Mouse (Mus musculus) C2C12 (cell line): Measurements from ENCODE around the gene Slc9b2. TPM values are rescaled to one million over a fixed set of nuclear protein-coding genes. Genes with fewer than 3 reads are reported as not detected.

Experiments used
- H3K27me3 ChIP-seq: one replicate; pipeline ENCODE4 v1.6.1; 2011; ENCODE audit not compliant: control insufficient read depth, insufficient read depth, insufficient read length
- H3K36me3 ChIP-seq: one replicate; pipeline ENCODE4 v1.6.1; 2011; ENCODE audit not compliant: control insufficient read depth, insufficient read depth
- H3K4me3 ChIP-seq: one replicate; pipeline ENCODE4 v1.5.1; 2011; ENCODE audit warnings: mild to moderate bottlenecking, control low read depth; ENCODE audit not compliant: poor library complexity, insufficient read depth, severe bottlenecking
- H3K79me2 ChIP-seq: one replicate; pipeline ENCODE4 v1.6.1; 2011; ENCODE audit not compliant: control insufficient read depth, insufficient read depth
- H3K79me3 ChIP-seq: one replicate; pipeline ENCODE4 v1.6.1; 2011; ENCODE audit warnings: low read depth, control low read depth
- H3ac ChIP-seq: one replicate; pipeline ENCODE3; 2011; ENCODE audit warnings: low read depth; ENCODE audit not compliant: control insufficient read depth, insufficient read length
- CEBPB ChIP-seq: IDR thresholded peaks from one replicate; pipeline ENCODE4 v1.6.1; 2011; ENCODE audit warnings: low read depth, mild to moderate bottlenecking, control low read depth, moderate library complexity
- CTCF ChIP-seq: IDR thresholded peaks from one replicate; pipeline ENCODE4 v1.5.1; 2011; ENCODE audit not compliant: control insufficient read depth, insufficient read depth, insufficient read length
- FOSL1 ChIP-seq: IDR thresholded peaks from one replicate; pipeline ENCODE4 v1.8.0; 2011; ENCODE audit warnings: mild to moderate bottlenecking, low read length; ENCODE audit not compliant: poor library complexity, insufficient read depth, severe bottlenecking
- MAX ChIP-seq: IDR thresholded peaks from one replicate; pipeline ENCODE4 v1.6.1; 2011; ENCODE audit warnings: mild to moderate bottlenecking, control low read depth
- MYOD1 ChIP-seq: IDR thresholded peaks from one replicate; pipeline ENCODE4 v1.6.1; 2011; ENCODE audit warnings: low read depth; ENCODE audit not compliant: control insufficient read depth, insufficient read length
- MYOG ChIP-seq: IDR thresholded peaks from one replicate; pipeline ENCODE4 v1.6.1; 2011; ENCODE audit not compliant: control insufficient read depth, insufficient read length; ENCODE audit errors: extremely low read depth
- USF1 ChIP-seq: IDR thresholded peaks from one replicate; pipeline ENCODE4 v1.6.1; 2011; ENCODE audit warnings: low read depth, mild to moderate bottlenecking, control low read depth, moderate library complexity
- polyA plus RNA-seq: library from polyadenylated mRNA; unstranded; fragments of >200 nt; fragmentation: generic; extraction: Trizol; gene quantifications from one replicate; pipeline ENCODE4 v1.2.1, GENCODE M21; 2012; ENCODE audit warnings: missing spikeins

Gene Slc9b2
- polyA plus RNA-seq, 1 experiment: 0.22 TPM

DNA sequence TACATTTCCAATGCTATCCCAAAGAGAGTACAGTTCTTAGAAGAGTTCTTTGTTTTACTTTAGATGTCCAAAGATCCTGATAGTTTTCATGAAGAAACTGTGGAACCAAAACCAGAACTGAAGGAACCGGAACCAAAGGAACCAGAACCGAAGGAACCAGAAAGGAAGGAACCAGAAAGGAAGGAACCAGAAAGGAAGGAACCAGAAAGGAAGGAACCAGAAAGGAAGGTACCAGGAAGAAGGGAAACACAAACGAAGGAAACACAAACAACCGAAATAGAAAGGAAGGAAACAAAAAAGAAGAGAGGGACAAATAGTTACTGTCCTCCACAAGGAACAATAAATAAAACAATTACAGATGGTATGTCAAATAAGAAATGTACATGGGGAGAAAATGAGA, 49.9 kb downstream of the Slc9b2 start:
- Histone ChIP-seq H3K4me3 (no peak overlapping the region), H3K36me3 (no peaks in the 10 kb centered on the region), H3K79me2 (no peaks in the 10 kb centered on the region), H3ac (no peak overlapping the region), H3K79me3 (no peaks in the 10 kb centered on the region), H3K27me3 (no peaks in the 10 kb centered on the region)
- TF ChIP-seq USF1 (no peak), CTCF (no peak), MAX (no peak), MYOG (no peak), FOSL1 (no peak), CEBPB (no peak), MYOD1 (no peak)

DNA sequence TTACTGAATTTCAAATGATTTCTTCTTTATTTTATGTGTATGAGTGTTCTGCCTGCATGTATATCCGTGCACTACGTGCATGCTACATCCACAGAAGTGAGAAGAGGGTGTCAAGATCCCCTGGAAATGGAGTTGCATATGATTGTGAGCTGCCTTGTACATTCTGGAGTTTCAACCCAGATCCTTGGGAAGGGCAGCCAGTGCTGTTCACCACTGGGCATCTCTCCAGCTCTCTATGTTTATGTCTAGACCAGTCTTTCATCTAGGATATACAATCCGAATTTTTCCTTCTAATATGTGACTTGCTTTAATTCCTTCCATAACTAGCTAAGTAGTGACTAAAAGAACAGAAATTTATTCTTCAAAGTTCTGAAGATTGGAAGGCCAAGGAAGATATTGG, 68.3 kb downstream of the Slc9b2 start:
- Histone ChIP-seq H3K36me3 (no peaks in the 10 kb centered on the region), H3ac (no peak overlapping the region), H3K4me3 (no peak overlapping the region), H3K27me3 (peaks cover 3% of the 10 kb centered on the region), H3K79me2 (no peaks in the 10 kb centered on the region), H3K79me3 (no peaks in the 10 kb centered on the region)
- TF ChIP-seq MAX (no peak), FOSL1 (no peak), CEBPB (no peak), CTCF (no peak), MYOD1 (no peak), MYOG (no peak), USF1 (no peak)

DNA sequence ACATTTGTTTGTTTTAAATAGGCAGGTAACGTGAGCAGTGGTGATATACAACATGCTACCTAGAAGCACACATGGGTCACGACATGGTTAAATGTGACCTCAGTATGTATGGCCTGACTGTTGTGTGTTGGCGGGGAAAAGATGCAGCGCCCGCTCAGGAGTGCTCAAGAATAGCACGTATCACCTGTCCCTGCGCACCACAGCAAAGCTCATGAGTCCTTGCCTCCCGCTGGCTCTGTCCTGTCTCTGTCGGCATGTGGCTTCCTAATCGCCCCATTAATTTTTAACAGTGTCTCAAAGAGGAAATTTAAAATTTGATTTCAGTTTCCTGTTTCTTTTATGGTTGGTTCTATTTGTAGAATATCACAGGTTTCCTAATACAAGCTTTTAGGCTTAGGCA, 69.9 kb downstream of the Slc9b2 start:
- peaks cover 3% of the 10 kb centered on the region for H3K27me3 ChIP-seq
- no peak for TF ChIP-seq MAX
- no peak for TF ChIP-seq FOSL1
- no peak for TF ChIP-seq CEBPB
- no peak for TF ChIP-seq MYOG
- no peak for TF ChIP-seq CTCF
- TF ChIP-seq MYOD1: no peak
- no peak for TF ChIP-seq USF1
- H3K4me3 ChIP-seq: no peak overlapping the region
- no peaks in the 10 kb centered on the region for H3K79me3 ChIP-seq
- H3K36me3 ChIP-seq: no peaks in the 10 kb centered on the region
- no peaks in the 10 kb centered on the region for H3K79me2 ChIP-seq
- no peak overlapping the region for H3ac ChIP-seq

DNA sequence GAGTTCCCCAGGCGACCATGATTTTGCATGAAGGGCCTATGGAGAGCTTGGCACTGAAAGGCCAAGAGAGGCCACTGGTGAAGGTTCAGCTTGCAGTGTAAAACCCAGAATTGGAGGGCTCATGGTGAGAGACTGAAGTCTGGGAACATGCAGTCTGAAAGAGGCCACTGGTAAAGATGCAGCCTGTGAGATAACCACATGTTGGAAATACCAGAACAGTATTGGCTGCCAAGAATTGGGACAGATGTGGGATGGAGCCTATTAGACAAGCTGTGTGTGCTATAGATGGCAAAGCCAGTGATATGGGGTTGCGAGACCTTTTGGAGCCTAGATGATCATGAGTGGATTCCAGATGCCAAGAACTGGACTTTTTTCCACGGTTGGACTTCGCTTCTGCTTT, 72.4 kb downstream of the Slc9b2 start:
- Histone ChIP-seq H3K36me3 (no peaks in the 10 kb centered on the region), H3ac (no peak overlapping the region), H3K79me2 (no peaks in the 10 kb centered on the region), H3K4me3 (no peak overlapping the region), H3K79me3 (no peaks in the 10 kb centered on the region), H3K27me3 (peaks cover 3% of the 10 kb centered on the region)
- TF ChIP-seq MYOG (no peak), CTCF (no peak), MYOD1 (no peak), USF1 (no peak), CEBPB (no peak), FOSL1 (no peak), MAX (no peak)

DNA sequence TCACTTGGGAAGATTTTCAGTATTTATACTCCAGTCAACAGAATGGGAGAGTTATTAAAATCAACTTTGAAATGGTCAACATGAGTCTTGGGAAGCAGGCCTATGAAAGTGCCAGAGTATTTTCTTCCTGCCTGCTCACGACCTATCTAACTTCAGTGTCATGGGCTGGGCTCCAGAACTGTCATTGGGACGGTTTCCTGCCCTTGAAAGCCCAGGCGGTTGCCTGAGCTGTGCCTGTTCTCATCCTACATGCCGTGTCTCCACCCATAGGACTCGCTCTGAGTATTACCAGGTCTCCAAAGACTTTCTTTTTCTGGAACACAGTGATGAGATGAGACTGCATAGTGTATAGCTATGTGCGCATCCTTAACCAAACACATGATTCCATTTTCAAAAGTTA, 85.7 kb downstream of the Slc9b2 start:
- Histone ChIP-seq H3K79me2 (no peaks in the 10 kb centered on the region), H3K27me3 (no peaks in the 10 kb centered on the region), H3K36me3 (no peaks in the 10 kb centered on the region), H3K4me3 (no peak overlapping the region), H3ac (no peak overlapping the region), H3K79me3 (no peaks in the 10 kb centered on the region)
- no peak for TF ChIP-seq MYOG
- TF ChIP-seq FOSL1: no peak
- TF ChIP-seq USF1: no peak
- no peak for TF ChIP-seq CEBPB
- TF ChIP-seq MYOD1: no peak
- TF ChIP-seq CTCF: no peak
- no peak for TF ChIP-seq MAX

Other genes with a start within 250 kb of the Slc9b2 start
- gene Cenpe, start 95.2 kb upstream of the Slc9b2 start, polyA plus RNA-seq: 7.9 TPM
- gene Bdh2, start 26.5 kb upstream of the Slc9b2 start, polyA plus RNA-seq: 2.0 TPM
- gene Slc9b1, start 40.3 kb downstream of the Slc9b2 start, polyA plus RNA-seq: not detected
- 17.0 TPM for gene Cisd2, start 116.2 kb downstream of the Slc9b2 start, polyA plus RNA-seq
- gene Ube2d3, start 130.4 kb downstream of the Slc9b2 start, polyA plus RNA-seq: 261 TPM
- gene Manba, start 177.9 kb downstream of the Slc9b2 start, polyA plus RNA-seq: 2.9 TPM